Mouse (Mus musculus): ENCODE measurements around the gene Hoxd4.

Hoxd4 gene

DNA sequence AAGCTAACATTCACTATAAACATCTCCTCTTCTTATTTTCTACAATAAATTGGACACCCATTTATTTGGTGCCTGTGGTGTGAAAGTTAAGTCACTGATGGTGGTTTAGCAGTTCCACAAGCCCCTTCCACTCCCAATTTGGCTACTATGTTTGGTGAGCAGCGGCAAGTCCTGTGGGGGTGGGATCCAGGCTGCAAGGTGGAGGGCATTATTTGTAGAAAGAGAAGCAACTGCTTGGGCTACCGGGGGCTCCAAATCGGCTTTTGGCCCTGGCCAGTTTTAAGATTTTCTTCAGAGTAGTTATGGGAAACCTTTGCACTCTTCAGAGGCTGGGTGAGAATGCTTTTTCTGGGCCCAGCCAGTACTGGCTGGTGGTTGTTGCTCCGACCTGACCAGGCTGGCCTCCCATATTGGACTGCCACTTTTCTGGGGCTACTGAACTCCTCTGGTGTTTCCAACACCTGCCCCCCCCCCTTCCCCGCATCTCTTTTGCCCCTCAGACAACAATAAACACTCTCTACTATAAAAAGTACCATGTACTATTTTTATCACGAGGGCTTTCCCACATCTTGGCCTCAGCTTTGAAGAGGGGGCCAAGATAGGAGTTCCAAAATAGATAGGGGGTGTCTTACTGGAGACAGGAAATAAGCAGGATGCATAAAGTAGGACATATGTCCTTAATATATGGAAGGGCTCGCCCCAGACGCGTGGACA, 20.2 kb downstream of the Hoxd4 start:
- no peak for DNase-seq

DNA sequence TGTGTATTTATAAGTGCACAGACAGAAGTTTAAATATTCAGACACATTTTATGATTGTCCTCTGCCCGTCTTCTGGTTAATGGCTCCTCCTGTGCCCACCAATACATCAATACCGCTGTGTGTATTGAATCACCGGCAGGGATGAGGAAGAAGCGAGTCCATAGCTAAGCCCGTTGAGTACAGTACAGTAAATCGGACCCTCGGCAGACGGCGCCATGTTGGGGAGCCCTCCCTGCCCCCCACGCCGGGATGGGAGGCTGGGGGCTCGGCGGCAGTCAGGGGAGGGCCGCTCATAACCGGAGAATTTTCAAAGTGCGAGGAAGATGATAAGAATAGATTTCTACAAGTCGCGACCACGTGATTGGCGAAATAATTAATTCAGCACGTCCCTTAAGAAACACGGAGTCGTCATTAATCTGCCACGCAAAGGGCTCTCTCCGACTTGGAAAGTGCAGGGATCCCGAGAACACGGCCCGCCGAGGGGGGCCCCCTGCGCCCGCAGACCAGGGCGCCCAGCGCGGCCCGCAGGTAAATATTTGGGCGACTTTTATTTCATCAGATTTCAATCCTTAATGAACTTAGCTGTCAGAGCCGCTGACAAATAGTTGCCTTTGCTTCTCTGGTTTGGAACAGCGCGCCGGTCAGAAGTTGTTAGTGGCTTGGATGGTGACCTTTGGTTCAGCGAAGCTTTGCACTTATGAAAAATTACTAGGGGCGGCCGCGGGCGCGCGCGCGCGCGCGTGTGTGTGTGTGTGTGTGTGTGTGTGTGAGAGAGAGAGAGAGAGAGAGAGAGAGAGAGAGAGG, 21.0 kb downstream of the Hoxd4 start:
- DNase-seq, result no peak

- no peak for DNase-seq
Measured at GRCm38 (mm10) chr2:74733317-74733661, 21.6 kb downstream of the Hoxd4 start.

DNA sequence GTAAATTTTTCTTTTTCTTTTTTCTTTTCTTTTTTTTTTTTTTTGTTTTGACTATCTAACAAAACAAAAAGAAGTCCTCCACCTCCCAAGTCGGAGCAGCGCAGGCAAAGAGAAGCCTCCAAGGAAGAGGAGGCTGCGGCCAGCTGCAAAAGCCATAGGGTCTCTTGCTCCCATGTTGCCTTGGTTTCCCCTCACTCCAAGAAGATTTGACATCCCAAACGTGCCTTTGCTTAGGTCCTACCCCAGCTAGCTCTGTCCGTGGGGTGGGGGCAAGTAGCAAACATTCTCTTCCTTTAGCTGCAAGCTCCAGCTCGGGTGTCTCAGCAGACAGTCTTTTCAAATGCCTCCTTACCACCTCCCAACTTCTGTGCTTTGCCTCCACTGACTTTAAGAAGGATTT, 22.0 kb downstream of the Hoxd4 start:
- DNase-seq, result no peak

DNA sequence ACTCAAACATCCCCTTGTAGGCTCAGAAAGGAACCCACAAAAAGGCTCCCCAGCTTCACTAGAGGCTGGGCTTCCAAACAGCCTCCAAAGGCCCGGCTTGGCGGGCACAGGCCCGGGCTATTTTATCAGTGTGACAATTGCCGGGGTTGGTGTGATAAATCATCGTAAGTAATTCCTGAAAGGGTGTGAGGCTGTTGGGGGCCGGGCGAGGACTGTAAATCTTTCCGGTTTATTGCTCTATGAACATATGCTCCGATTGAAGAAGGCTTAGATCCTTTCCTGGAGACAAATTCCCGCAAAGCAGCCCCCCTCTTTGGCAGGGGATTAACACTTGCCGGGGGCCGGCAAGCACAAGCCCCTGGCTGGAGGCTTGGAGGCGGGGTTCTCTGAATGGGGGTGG, 22.7 kb downstream of the Hoxd4 start:
- no peak for DNase-seq

GRCm38 (mm10) chr2:74734996-74735811, 23.5 kb downstream of the Hoxd4 start:
- DNase-seq, result no peak

- no peak for DNase-seq
Measured at GRCm38 (mm10) chr2:74735851-74736687, 24.3 kb downstream of the Hoxd4 start.

- DNase-seq, result no peak
Measured at GRCm38 (mm10) chr2:74736688-74737577, 25.2 kb downstream of the Hoxd4 start.

DNA sequence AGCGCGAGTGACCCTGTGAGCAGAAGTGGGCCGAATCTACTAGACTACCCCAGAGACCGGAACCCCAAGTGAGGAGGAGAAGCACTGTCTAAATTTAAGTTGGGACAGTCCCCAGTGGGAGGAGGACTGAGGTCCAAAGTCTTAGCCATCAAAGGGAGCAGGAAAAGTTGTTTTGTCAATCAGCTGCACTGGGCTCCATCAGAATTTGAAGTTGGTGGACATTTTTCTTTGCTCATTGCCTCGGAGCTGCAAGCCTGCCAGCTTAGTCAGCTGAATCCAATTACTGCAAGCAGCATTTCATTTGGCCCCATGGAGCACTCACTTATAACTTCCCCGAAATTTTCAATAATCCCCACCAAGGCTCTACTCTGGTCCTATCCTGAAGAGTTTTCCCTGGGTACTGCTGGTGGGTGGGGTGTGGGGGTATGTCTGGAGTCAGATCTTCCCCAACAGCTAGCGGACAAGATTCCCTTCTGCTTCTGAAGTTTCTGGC, 25.9 kb downstream of the Hoxd4 start:
- no peak for DNase-seq

- DNase-seq, result no peak
Measured at GRCm38 (mm10) chr2:74738623-74739475, 27.1 kb downstream of the Hoxd4 start.

GRCm38 (mm10) chr2:74739476-74739800, 27.7 kb downstream of the Hoxd4 start:
- DNase-seq, result no peak

DNA sequence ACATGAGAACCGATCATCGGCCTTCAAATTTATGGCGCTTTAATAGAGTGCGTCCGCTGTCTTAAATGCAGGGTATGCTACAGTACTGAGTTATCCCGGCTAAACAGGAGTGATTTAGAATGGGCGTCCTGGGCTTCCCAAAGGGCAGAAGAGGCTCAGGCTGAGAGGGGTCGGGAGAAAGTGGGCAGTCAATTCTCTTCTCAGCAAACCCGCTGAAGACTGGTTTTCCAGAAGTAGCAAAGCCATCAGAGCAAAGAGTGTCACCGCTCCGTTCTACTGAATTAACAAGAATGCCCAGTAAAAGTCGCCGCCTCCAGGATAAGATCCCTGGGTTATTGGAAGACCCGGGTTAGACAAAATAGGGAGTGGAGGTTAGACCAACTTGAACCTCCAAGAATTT, 28.1 kb downstream of the Hoxd4 start:
- no peak for DNase-seq

DNA sequence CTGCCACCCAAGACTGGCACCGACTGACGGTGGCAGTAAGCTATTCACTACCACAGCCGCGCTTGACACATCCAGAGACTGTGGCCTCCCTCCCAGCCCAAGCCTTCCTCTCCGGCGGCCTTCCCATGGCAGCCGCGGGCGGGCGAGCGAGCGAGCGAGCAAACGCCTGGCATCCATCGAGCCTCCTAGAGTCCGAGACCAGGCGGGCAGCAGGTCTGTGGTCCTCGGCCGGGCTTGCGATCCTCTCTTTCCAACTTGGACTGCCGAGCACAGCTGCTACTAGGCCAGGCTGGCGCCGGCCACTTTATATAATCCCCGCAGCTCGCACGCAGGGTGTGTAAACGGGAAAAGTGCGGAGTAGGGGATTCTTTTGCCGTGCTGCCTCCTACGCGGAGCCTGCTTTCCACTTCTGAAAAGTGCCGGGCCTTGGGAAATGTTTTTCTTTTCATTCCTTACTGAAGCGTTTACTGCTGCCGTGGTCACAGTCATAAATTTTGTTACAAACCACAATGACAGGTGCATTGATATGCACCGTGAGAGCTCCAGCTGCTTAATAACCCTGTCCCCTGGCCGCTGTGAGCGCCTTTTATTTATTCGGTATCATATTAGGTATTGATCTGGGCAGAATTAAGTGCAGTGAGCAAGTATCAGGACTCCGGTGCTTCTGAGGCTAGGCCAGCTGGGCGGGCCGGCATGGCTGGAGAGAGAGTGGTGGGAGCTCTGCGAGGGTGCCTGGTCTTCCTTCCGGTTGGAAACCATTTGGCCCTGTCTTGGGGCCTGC, 28.8 kb downstream of the Hoxd4 start:
- no peak for DNase-seq

GRCm38 (mm10) chr2:74741252-74741978, 29.7 kb downstream of the Hoxd4 start:
- DNase-seq, result no peak

DNA sequence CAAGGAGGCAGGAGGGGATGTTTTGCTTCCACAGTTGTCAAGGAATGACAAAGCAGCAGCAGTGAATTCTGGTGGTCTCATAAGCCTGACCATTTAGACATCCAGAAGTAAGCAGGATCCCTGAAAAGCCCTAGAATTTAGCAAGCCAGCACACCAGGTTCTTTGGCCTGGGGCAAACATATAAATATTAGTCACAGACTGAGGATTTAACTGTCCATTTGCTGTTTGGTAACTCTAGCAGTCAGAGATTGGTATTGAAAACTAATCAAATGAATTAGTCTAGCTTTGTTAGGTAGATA, 30.2 kb downstream of the Hoxd4 start:
- no peak for DNase-seq

GRCm38 (mm10) chr2:74745540-74746297, 34.0 kb downstream of the Hoxd4 start:
- no peak for DNase-seq

DNA sequence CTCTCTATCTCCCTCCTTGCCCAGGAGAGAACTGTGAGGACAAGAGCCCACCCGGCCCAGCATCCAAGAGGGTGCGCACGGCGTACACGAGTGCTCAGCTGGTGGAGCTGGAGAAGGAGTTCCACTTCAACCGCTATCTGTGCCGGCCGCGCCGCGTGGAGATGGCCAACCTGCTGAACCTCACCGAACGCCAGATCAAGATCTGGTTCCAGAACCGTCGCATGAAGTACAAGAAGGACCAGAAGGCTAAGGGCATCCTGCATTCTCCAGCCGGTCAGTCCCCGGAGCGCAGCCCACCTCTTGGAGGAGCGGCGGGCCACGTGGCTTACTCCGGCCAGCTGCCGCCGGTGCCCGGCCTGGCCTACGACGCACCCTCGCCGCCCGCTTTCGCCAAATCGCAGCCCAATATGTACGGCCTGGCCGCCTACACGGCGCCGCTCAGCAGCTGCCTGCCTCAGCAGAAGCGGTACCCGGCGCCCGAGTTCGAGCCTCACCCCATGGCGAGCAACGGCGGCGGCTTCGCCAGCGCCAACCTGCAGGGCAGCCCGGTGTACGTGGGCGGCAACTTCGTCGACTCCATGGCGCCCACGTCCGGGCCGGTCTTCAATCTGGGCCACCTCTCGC, 34.7 kb downstream of the Hoxd4 start:
- no peak for DNase-seq

- no peak for DNase-seq
Measured at GRCm38 (mm10) chr2:74747006-74747405, 35.3 kb downstream of the Hoxd4 start.
